Mouse (Mus musculus) brain, adult 2 months (tissue): ENCODE measurements at regions not wholly inside any gene's neighbourhood (a gene's known extent, or its start where the extent isn't known, plus 50 kb on each side); places are given as distances from the start of the nearest gene placed in this dataset.

Experiments
- DNase-seq: peaks from one replicate; pipeline ENCODE4 v3.0.0; 2011; ENCODE audit warnings: low read depth, low spot score

- DNase-seq, result no peak
Observed at GRCm38 (mm10) chr15:41920270-41920669, 1786.1 kb downstream of the 9330182O14Rik start.

- DNase-seq, result peak; percentile 37
Observed at GRCm38 (mm10) chr15:41936697-41937096, 1802.5 kb downstream of the 9330182O14Rik start.

- no peak for DNase-seq
Observed at GRCm38 (mm10) chr15:41945226-41945625, 1811.1 kb downstream of the 9330182O14Rik start.

GRCm38 (mm10) chr15:41947888-41948287, 1813.7 kb downstream of the 9330182O14Rik start:
- DNase-seq, result no peak

GRCm38 (mm10) chr15:41948347-41949093, 1814.4 kb downstream of the 9330182O14Rik start:
- DNase-seq, result peak; percentile 24

- DNase-seq, result no peak
Observed at GRCm38 (mm10) chr15:41949094-41949461, 1814.9 kb downstream of the 9330182O14Rik start.

GRCm38 (mm10) chr15:41951276-41951675, 1817.1 kb downstream of the 9330182O14Rik start:
- DNase-seq, result peak; percentile 66

- no peak for DNase-seq
Observed at GRCm38 (mm10) chr15:41960597-41960996, 1826.4 kb downstream of the 9330182O14Rik start.

GRCm38 (mm10) chr15:41970877-41971276, 1836.7 kb downstream of the 9330182O14Rik start:
- DNase-seq, result no peak

GRCm38 (mm10) chr15:41973263-41973662, 1839.1 kb downstream of the 9330182O14Rik start:
- peak; percentile 92 for DNase-seq

- no peak for DNase-seq
Observed at GRCm38 (mm10) chr15:41977196-41977595, 1843.0 kb downstream of the 9330182O14Rik start.

- DNase-seq, result peak; percentile 82
Observed at GRCm38 (mm10) chr15:41977649-41978231, 1843.6 kb downstream of the 9330182O14Rik start.

GRCm38 (mm10) chr15:41983261-41983660, 1849.1 kb downstream of the 9330182O14Rik start:
- no peak for DNase-seq

GRCm38 (mm10) chr15:41984267-41984666, 1850.1 kb downstream of the 9330182O14Rik start:
- DNase-seq, result no peak

- no peak for DNase-seq
Observed at GRCm38 (mm10) chr15:41986264-41986663, 1852.1 kb downstream of the 9330182O14Rik start.

- no peak for DNase-seq
Observed at GRCm38 (mm10) chr15:41989065-41989464, 1854.9 kb downstream of the 9330182O14Rik start.

- no peak for DNase-seq
Observed at GRCm38 (mm10) chr15:41991816-41992215, 1857.7 kb downstream of the 9330182O14Rik start.

- peak; percentile 94 for DNase-seq
Observed at GRCm38 (mm10) chr15:42032286-42032685, 1898.1 kb downstream of the 9330182O14Rik start.

- no peak for DNase-seq
Observed at GRCm38 (mm10) chr15:42047088-42047976, 1913.2 kb downstream of the 9330182O14Rik start.

GRCm38 (mm10) chr15:42056772-42057171, 1922.6 kb downstream of the 9330182O14Rik start:
- peak; percentile 32 for DNase-seq

- DNase-seq, result peak; percentile 98
Observed at GRCm38 (mm10) chr15:42068207-42068831, 1934.2 kb downstream of the 9330182O14Rik start.

- DNase-seq, result peak; percentile 20
Observed at GRCm38 (mm10) chr15:42069072-42069471, 1934.9 kb downstream of the 9330182O14Rik start.
